Mouse (Mus musculus) thymus, adult 2 months (tissue): ENCODE data around the gene Ppfibp2.

Experiments
- CTCF ChIP-seq: fragments of 200-500 bp; IDR thresholded peaks from 2 replicates; pipeline ENCODE4 v1.5.1; 2012; ENCODE audit warnings: mild to moderate bottlenecking, control low read depth, low read length, moderate library complexity, borderline replicate concordance; ENCODE audit not compliant: control insufficient read depth, poor library complexity, insufficient read depth; ENCODE audit errors: extremely low read depth
- POLR2A ChIP-seq: fragments of 200-500 bp; IDR thresholded peaks from 2 replicates; pipeline ENCODE4 v1.6.1; 2012; ENCODE audit warnings: mild to moderate bottlenecking, low read length, control low read depth, moderate library complexity; ENCODE audit not compliant: control insufficient read depth, poor library complexity, insufficient read depth; ENCODE audit errors: extremely low read depth

DNA sequence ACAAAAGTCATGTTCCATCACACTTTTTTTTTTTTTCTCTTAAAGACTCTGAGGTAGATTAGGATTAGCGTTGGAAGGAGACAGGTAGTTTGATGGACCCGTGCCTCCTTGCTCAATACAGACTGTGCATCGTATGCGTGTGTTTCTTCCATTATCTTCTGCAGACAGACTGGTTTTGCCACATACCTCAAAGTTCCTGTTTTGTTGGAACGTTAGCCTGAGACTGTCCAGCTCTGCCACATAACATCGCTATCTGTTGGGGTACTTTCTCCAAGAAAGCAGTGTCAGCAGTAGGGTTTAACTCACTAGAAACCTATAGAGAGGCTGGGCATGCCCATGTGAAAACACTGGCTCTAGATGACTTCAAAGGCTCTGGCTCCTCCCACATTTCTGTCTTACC, 61.4 kb downstream of the Ppfibp2 start:
- TF ChIP-seq CTCF (no peak), POLR2A (no peak)
